17 mouse cellular contexts compared by ENCODE assay signal in the genomic region with DNA sequence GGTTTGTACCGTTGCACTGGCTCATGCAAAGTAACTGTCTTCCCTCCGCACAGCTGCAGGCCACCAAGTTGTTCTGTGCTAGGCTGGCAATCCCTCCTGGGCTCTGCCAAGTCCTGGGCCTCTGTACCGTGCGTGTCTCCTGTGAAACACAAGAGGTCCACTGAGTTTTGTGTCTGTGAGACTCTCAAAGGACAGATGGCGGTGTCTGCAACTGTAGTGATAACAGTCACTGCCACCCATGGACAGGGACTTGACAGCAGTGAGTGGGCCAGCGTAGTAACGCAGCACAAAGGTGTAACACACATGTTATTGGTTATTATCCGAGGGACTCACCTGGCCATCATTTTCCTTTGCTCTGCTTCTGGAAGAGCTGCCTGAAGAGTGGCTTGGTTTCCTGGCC.
"Had no signal": no experiment of that assay in that cellular context is flagged by ENCODE, and none has a peak within 500 bp of the region (broad histone marks: within the 10 kb centered on the region; RNA-seq: fewer than 3 reads in every experiment).

No protein-coding gene starts in this region.

- DNase-seq: kidney, adult 18-20 months; kidney, adult 9 months; kidney, postnatal 14 days; kidney, postnatal 4 days; left cerebral cortex, postnatal 4 days; liver, postnatal 0 days; lung, embryonic 14.5 days; lung, postnatal 14 days; lung, postnatal 4 days; midbrain, embryonic 14.5 days; right cerebral cortex, postnatal 4 days; spleen, adult 18-20 months; thymus, adult 18-20 months; thymus, postnatal 36 days had no signal

- H3K4me1 ChIP-seq: limb, embryonic 12.5 days; limb, embryonic 15.5 days had no signal

- H3K27me3 ChIP-seq: limb, embryonic 12.5 days; limb, embryonic 15.5 days had no signal

- H3K4me2 ChIP-seq: limb, embryonic 12.5 days; limb, embryonic 15.5 days; lung, embryonic 14.5 days; midbrain, embryonic 11.5 days had no signal

- H3K27ac ChIP-seq: limb, embryonic 12.5 days; limb, embryonic 15.5 days had no signal

- H3K9ac ChIP-seq: limb, embryonic 12.5 days; limb, embryonic 15.5 days; liver, postnatal 0 days; lung, embryonic 14.5 days had no signal

- H3K9me3 ChIP-seq: limb, embryonic 12.5 days; limb, embryonic 15.5 days had no signal

- H3K4me3 ChIP-seq: limb, embryonic 12.5 days; limb, embryonic 15.5 days had no signal

- ATAC-seq: liver, postnatal 0 days had no signal
